In genomic region chr13:51753168-51753465, GRCm38 (mm10) we compare ENCODE assay signal across 9 mouse cellular contexts. TPM values are rescaled to one million over a fixed set of nuclear protein-coding genes. Genes with fewer than 3 reads are reported as not detected.
DNase-seq lines count a peak whose midpoint lies in the region; ATAC-seq and TF ChIP-seq lines count a peak whose summit lies in the region.
"Had no signal": no experiment of that assay in that cellular context is flagged by ENCODE, and none has a peak within 500 bp of the region (broad histone marks: within the 10 kb centered on the region; RNA-seq: fewer than 3 reads in every experiment).

No protein-coding gene starts in this region.

- peak; percentile 52 for DNase-seq in layer of hippocampus, adult 9-11 months
- no peak for DNase-seq in layer of hippocampus, adult 9-10 months (ENCODE audit: low spot score)
- no peak for DNase-seq in forebrain, embryonic 14.5 days (ENCODE audit: low spot score)
- DNase-seq in midbrain, embryonic 14.5 days, result no peak
- no peak for DNase-seq in cerebellum, adult 8-10 months
- DNase-seq in Muller cell, postnatal 12 days (ENCODE audit: inconsistent ontology term), result no peak

- no peak overlapping the region for H3K4me3 ChIP-seq in cortical plate, adult 2 months (ENCODE audit: insufficient read depth, low read length)
- H3K4me3 ChIP-seq in forebrain, embryonic 14.5 days (ENCODE audit: low read depth, low read length), result no peak overlapping the region
- no peak overlapping the region for H3K4me3 ChIP-seq in midbrain, embryonic 14.5 days (replicated peaks; ENCODE audit: low read depth, low read length)
- H3K4me3 ChIP-seq in intestine, embryonic 15.5 days (replicated peaks), result no peak overlapping the region
- H3K4me3 ChIP-seq: erythroblast, embryonic 14.5 days had no signal

- ATAC-seq in forebrain, embryonic 14.5 days, result 0 out of 2 replicates have a peak, but pooled peaks have one; percentile 27
- ATAC-seq in midbrain, embryonic 14.5 days (ENCODE audit: low FRiP score, low TSS enrichment), result peak; percentile 38; the same call in 1 of the 2 replicates
- no peak for ATAC-seq in intestine, embryonic 15.5 days

- no peaks in the 10 kb centered on the region for H3K36me3 ChIP-seq in forebrain, embryonic 14.5 days (ENCODE audit: control insufficient read depth, insufficient read depth, low read length)
- no peaks in the 10 kb centered on the region for H3K36me3 ChIP-seq in midbrain, embryonic 14.5 days (ENCODE audit: control insufficient read depth, insufficient read depth, low read length)
- H3K36me3 ChIP-seq in intestine, embryonic 15.5 days, result no peaks in the 10 kb centered on the region

- TF ChIP-seq POLR2A in cortical plate, adult 2 months (IDR thresholded peaks at IDR 0.05; ENCODE audit: extremely low read depth, insufficient read depth, low read length), result no peak

- no peak for TF ChIP-seq CTCF in cortical plate, adult 2 months (IDR thresholded peaks at IDR 0.05; ENCODE audit: extremely low read depth, insufficient read depth, low read length)

- 22% methylated on average over 6 of the region's 6 CpGs for WGBS in forebrain, embryonic 14.5 days
- 14% methylated on average over 6 of the region's 6 CpGs for WGBS in midbrain, embryonic 14.5 days
- WGBS in intestine, embryonic 15.5 days, result 51% methylated on average over 6 of the region's 6 CpGs

- no peaks in the 10 kb centered on the region for H3K27me3 ChIP-seq in forebrain, embryonic 14.5 days (replicated peaks; ENCODE audit: control insufficient read depth, insufficient read depth, low read length)
- no peaks in the 10 kb centered on the region for H3K27me3 ChIP-seq in midbrain, embryonic 14.5 days (ENCODE audit: control insufficient read depth, insufficient read depth, low read length)
- no peaks in the 10 kb centered on the region for H3K27me3 ChIP-seq in intestine, embryonic 15.5 days (replicated peaks)

- no peak overlapping the region for H3K4me2 ChIP-seq in forebrain, embryonic 14.5 days (ENCODE audit: low read length)
- H3K4me2 ChIP-seq in midbrain, embryonic 14.5 days (ENCODE audit: low read length), result no peak overlapping the region
- H3K4me2 ChIP-seq in intestine, embryonic 15.5 days (replicated peaks), result no peak overlapping the region

- H3K27ac ChIP-seq in cortical plate, adult 2 months (ENCODE audit: insufficient read depth, low read length), result peak overlapping the region; percentile 6; the same call in 1 of the 2 replicates
- H3K27ac ChIP-seq in forebrain, embryonic 14.5 days (ENCODE audit: low read depth, low read length), result 0 out of 2 replicates have a peak overlapping the region, but pooled peaks have one; percentile 24
- H3K27ac ChIP-seq in midbrain, embryonic 14.5 days (replicated peaks; ENCODE audit: low read depth, low read length), result no peak overlapping the region
- H3K27ac ChIP-seq in intestine, embryonic 15.5 days, result no peak overlapping the region

- H3K9me3 ChIP-seq in forebrain, embryonic 14.5 days (replicated peaks; ENCODE audit: control insufficient read depth, low read length), result no peaks in the 10 kb centered on the region
- no peaks in the 10 kb centered on the region for H3K9me3 ChIP-seq in midbrain, embryonic 14.5 days (ENCODE audit: control insufficient read depth, low read length)
- H3K9me3 ChIP-seq in intestine, embryonic 15.5 days, result no peaks in the 10 kb centered on the region

- no peak overlapping the region for H3K9ac ChIP-seq in forebrain, embryonic 14.5 days (ENCODE audit: low read length)
- H3K9ac ChIP-seq in midbrain, embryonic 14.5 days (replicated peaks; ENCODE audit: low read length), result no peak overlapping the region
- H3K9ac ChIP-seq in intestine, embryonic 15.5 days, result no peak overlapping the region

- H3K4me1 ChIP-seq in cortical plate, adult 2 months (ENCODE audit: control insufficient read depth, insufficient read depth, low read length), result peaks cover 26% of the 10 kb centered on the region
- peaks cover 12% of the 10 kb centered on the region; the same call in 1 of the 2 replicates for H3K4me1 ChIP-seq in forebrain, embryonic 14.5 days (ENCODE audit: control insufficient read depth, insufficient read depth, low read length)
- H3K4me1 ChIP-seq in midbrain, embryonic 14.5 days (ENCODE audit: control insufficient read depth, insufficient read depth, low read length), result peaks cover 16% of the 10 kb centered on the region
- peaks cover 22% of the 10 kb centered on the region for H3K4me1 ChIP-seq in intestine, embryonic 15.5 days (replicated peaks)

RNA-seq across cellular contexts. Expression of gene Sema4d, which starts 40.4 kb away (rescaled TPM):
- polyA plus RNA-seq in cortical plate, adult 2 months (2012; rRNA removed), result 88.7 and 99.9 TPM in 2 replicates
- polyA plus RNA-seq in forebrain, embryonic 14.5 days (2014; fragmentation: Nextera tagmentation; extraction: Ambion mirVana), result 12.7 and 22.1 TPM in 2 replicates
- polyA plus RNA-seq in midbrain, embryonic 14.5 days (2014; fragmentation: Nextera tagmentation; extraction: Ambion mirVana), result 11.5 and 13.3 TPM in 2 replicates
- polyA plus RNA-seq in intestine, embryonic 15.5 days (2015; fragmentation: Nextera tagmentation; extraction: Ambion mirVana), result 6.2 and 7.0 TPM in 2 replicates

Comparison
In these comparisons a context has a peak if more than half of its experiments do, and no peak if none do; other contexts are left out.
1. H3K27ac ChIP-seq: peak in cortical plate, adult 2 months (single experiment) and forebrain, embryonic 14.5 days (single experiment); none in midbrain, embryonic 14.5 days (single experiment) and intestine, embryonic 15.5 days (single experiment).